Mouse (Mus musculus): ENCODE measurements at regions not wholly inside any gene's neighbourhood (a gene's known extent, or its start where the extent isn't known, plus 50 kb on each side); places are given as distances from the start of the nearest gene placed in this dataset.
A peak's percentile ranks its signal among the peaks of the same experiment; 100 is the strongest.

- DNase-seq: peak; percentile 37
- H3K27ac ChIP-seq (ENCODE audit: insufficient read depth, low read depth, low read length): no peak overlapping the region
- no peak for TF ChIP-seq POLR2A (IDR thresholded peaks at IDR 0.05; ENCODE audit: low read depth, low read length)
- peak; percentile 54 for TF ChIP-seq CTCF (conservative IDR thresholded peaks at IDR 0.05; ENCODE audit: insufficient read depth, insufficient read length, low read depth, low read length)
- H3K4me3 ChIP-seq (ENCODE audit: insufficient read depth, low read depth, low read length): no peak overlapping the region
- no peaks in the 10 kb centered on the region for H3K36me3 ChIP-seq (ENCODE audit: control insufficient read depth, insufficient read depth, low read length)
- no peaks in the 10 kb centered on the region for H3K4me1 ChIP-seq (ENCODE audit: control insufficient read depth, insufficient read depth, low read length)
- H3K27me3 ChIP-seq (replicated peaks; ENCODE audit: control insufficient read depth, insufficient read depth, low read length): no peaks in the 10 kb centered on the region
- WGBS: 32% methylated on average over 9 of the region's 9 CpGs
Observed at GRCm38 (mm10) chr14:37355968-37356704, 221.1 kb upstream of the Ghitm start.

- no peak overlapping the region for H3K27ac ChIP-seq (ENCODE audit: insufficient read depth, low read depth, low read length)
- TF ChIP-seq POLR2A (IDR thresholded peaks at IDR 0.05; ENCODE audit: low read depth, low read length) (no peak), CTCF (conservative IDR thresholded peaks at IDR 0.05; ENCODE audit: insufficient read depth, insufficient read length, low read depth, low read length) (no peak)
- H3K27me3 ChIP-seq (replicated peaks; ENCODE audit: control insufficient read depth, insufficient read depth, low read length): no peaks in the 10 kb centered on the region
- no peak overlapping the region for H3K4me3 ChIP-seq (ENCODE audit: insufficient read depth, low read depth, low read length)
- peak; percentile 47 for DNase-seq
- no peaks in the 10 kb centered on the region for H3K36me3 ChIP-seq (ENCODE audit: control insufficient read depth, insufficient read depth, low read length)
- H3K4me1 ChIP-seq (ENCODE audit: control insufficient read depth, insufficient read depth, low read length): no peaks in the 10 kb centered on the region
- WGBS: 9% methylated on average over 4 of the region's 4 CpGs
Observed at GRCm38 (mm10) chr14:37323392-37323791, 188.3 kb upstream of the Ghitm start.

DNA sequence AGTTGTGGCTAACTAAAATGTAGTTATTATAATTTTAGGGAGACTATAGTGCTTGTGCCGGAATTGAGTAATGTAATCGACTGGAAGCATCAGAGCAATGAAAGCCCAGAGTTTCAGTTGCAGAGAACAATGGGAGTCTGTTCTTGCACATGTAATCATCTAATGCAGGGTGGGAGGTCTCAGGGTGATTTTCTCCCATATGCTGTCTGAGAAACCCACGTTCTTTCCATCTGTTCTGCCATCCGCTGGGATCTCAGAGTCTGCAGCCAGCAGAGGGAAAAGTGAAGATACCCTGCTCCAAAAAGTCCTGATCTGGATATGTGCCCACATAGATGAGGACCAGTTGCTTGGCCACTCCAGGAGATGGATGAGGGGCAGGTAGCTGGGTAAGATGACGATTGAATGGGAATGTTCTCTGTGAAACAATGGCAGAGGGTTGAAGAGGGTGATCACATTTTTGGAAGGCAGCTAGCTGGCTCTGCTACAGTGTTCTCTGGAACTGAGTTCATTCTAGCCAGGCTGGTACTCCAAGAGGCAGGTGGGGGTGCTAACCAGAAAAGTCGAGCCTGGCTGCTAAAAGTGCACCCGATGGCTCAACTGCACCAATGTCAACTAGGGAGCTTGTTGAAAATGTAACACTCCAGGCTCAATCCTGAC lies 180.3 kb upstream of the Ghitm start:
- WGBS: 78% methylated on average over 7 of the region's 7 CpGs
- Histone ChIP-seq H3K4me1 (ENCODE audit: control insufficient read depth, insufficient read depth, low read length) (no peaks in the 10 kb centered on the region), H3K36me3 (ENCODE audit: control insufficient read depth, insufficient read depth, low read length) (no peaks in the 10 kb centered on the region), H3K27me3 (replicated peaks; ENCODE audit: control insufficient read depth, insufficient read depth, low read length) (no peaks in the 10 kb centered on the region), H3K27ac (ENCODE audit: insufficient read depth, low read depth, low read length) (no peak overlapping the region), H3K4me3 (ENCODE audit: insufficient read depth, low read depth, low read length) (no peak overlapping the region)
- no peak for DNase-seq
- TF ChIP-seq POLR2A (IDR thresholded peaks at IDR 0.05; ENCODE audit: low read depth, low read length): no peak

DNA sequence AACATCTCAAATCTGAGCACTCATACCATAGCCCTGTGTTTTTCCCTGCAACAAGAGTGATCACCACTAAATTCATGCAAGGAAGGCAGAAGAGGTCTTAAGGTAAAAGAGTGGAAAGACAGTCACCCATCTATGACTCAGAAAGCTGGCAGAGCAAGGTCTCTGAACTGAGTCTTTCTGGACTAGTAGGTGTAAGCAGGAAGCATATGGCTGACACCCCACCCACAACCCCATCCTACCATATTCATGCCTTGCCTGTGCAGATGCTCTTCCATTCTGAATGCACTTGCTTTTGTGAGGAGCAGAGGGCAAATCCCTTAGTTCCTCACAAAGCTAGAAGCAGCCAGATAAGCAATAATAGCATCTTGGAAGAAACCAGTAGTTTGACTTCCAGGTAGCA lies 178.8 kb upstream of the Ghitm start:
- TF ChIP-seq POLR2A (IDR thresholded peaks at IDR 0.05; ENCODE audit: low read depth, low read length) (no peak), CTCF (conservative IDR thresholded peaks at IDR 0.05; ENCODE audit: insufficient read depth, insufficient read length, low read depth, low read length) (no peak)
- H3K27ac ChIP-seq (ENCODE audit: insufficient read depth, low read depth, low read length): no peak overlapping the region
- H3K4me3 ChIP-seq (ENCODE audit: insufficient read depth, low read depth, low read length): no peak overlapping the region
- no peaks in the 10 kb centered on the region for H3K36me3 ChIP-seq (ENCODE audit: control insufficient read depth, insufficient read depth, low read length)
- H3K27me3 ChIP-seq (replicated peaks; ENCODE audit: control insufficient read depth, insufficient read depth, low read length): no peaks in the 10 kb centered on the region
- H3K4me1 ChIP-seq (ENCODE audit: control insufficient read depth, insufficient read depth, low read length): no peaks in the 10 kb centered on the region
- DNase-seq: no peak

GRCm38 (mm10) chr14:37312887-37313286 lies 177.8 kb upstream of the Ghitm start:
- DNase-seq: no peak
- no peaks in the 10 kb centered on the region; the same call in 1 of the 2 replicates for H3K27me3 ChIP-seq (replicated peaks; ENCODE audit: control insufficient read depth, insufficient read depth, low read length)
- H3K4me3 ChIP-seq (ENCODE audit: insufficient read depth, low read depth, low read length): no peak overlapping the region
- TF ChIP-seq POLR2A (IDR thresholded peaks at IDR 0.05; ENCODE audit: low read depth, low read length): no peak
- no peak for TF ChIP-seq CTCF (conservative IDR thresholded peaks at IDR 0.05; ENCODE audit: insufficient read depth, insufficient read length, low read depth, low read length)
- H3K4me1 ChIP-seq (ENCODE audit: control insufficient read depth, insufficient read depth, low read length): no peaks in the 10 kb centered on the region
- no peaks in the 10 kb centered on the region for H3K36me3 ChIP-seq (ENCODE audit: control insufficient read depth, insufficient read depth, low read length)
- 85% methylated on average over 3 of the region's 3 CpGs for WGBS
- H3K27ac ChIP-seq (ENCODE audit: insufficient read depth, low read depth, low read length): no peak overlapping the region

GRCm38 (mm10) chr14:37306622-37307274 lies 171.7 kb upstream of the Ghitm start:
- Histone ChIP-seq H3K27me3 (replicated peaks; ENCODE audit: control insufficient read depth, insufficient read depth, low read length) (no peaks in the 10 kb centered on the region; the same call in 1 of the 2 replicates), H3K4me3 (ENCODE audit: insufficient read depth, low read depth, low read length) (no peak overlapping the region), H3K27ac (ENCODE audit: insufficient read depth, low read depth, low read length) (no peak overlapping the region), H3K4me1 (ENCODE audit: control insufficient read depth, insufficient read depth, low read length) (no peaks in the 10 kb centered on the region), H3K36me3 (ENCODE audit: control insufficient read depth, insufficient read depth, low read length) (no peaks in the 10 kb centered on the region)
- WGBS: 45% methylated on average over 2 of the region's 2 CpGs
- no peak for DNase-seq
- TF ChIP-seq POLR2A (IDR thresholded peaks at IDR 0.05; ENCODE audit: low read depth, low read length): no peak
- no peak for TF ChIP-seq CTCF (conservative IDR thresholded peaks at IDR 0.05; ENCODE audit: insufficient read depth, insufficient read length, low read depth, low read length)

DNA sequence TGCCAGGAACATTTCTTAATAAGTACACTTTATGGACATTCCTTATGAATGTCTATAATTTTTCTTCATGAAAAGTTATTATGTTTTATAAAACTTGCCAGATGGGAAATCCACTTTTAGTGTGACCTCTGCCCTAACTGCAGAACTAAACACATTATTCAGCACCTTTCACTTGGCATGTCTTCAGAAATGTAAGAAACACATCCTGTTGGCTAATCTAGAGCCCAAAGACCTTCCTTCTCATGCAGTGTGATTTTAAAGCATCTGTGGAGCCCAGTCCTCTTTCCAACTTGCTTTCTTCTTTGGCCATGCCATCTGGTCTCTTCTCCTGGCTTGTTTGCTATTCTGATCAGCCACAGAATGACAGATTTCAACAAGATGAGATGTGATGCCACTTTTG lies 163.6 kb upstream of the Ghitm start:
- no peaks in the 10 kb centered on the region for H3K36me3 ChIP-seq (ENCODE audit: control insufficient read depth, insufficient read depth, low read length)
- no peaks in the 10 kb centered on the region for H3K4me1 ChIP-seq (ENCODE audit: control insufficient read depth, insufficient read depth, low read length)
- H3K27ac ChIP-seq (ENCODE audit: insufficient read depth, low read depth, low read length): no peak overlapping the region
- no peaks in the 10 kb centered on the region for H3K27me3 ChIP-seq (replicated peaks; ENCODE audit: control insufficient read depth, insufficient read depth, low read length)
- peak; percentile 60 for DNase-seq
- H3K4me3 ChIP-seq (ENCODE audit: insufficient read depth, low read depth, low read length): no peak overlapping the region
- TF ChIP-seq CTCF (conservative IDR thresholded peaks at IDR 0.05; ENCODE audit: insufficient read depth, insufficient read length, low read depth, low read length) (no peak), POLR2A (IDR thresholded peaks at IDR 0.05; ENCODE audit: low read depth, low read length) (no peak)

All from kidney, adult 2 months (tissue).